Mouse (Mus musculus): ENCODE measurements at regions not wholly inside any gene's neighbourhood (a gene's known extent, or its start where the extent isn't known, plus 50 kb on each side); places are given as distances from the start of the nearest gene placed in this dataset.

GRCm38 (mm10) chr9:101424974-101425670, 173.5 kb upstream of the Ppp2r3a start:
- TF ChIP-seq CTCF (conservative IDR thresholded peaks at IDR 0.05; ENCODE audit: insufficient read depth, insufficient read length, low read depth, low read length) (no peak), POLR2A (IDR thresholded peaks at IDR 0.05; ENCODE audit: low read depth, low read length) (no peak)
- Histone ChIP-seq H3K4me3 (ENCODE audit: insufficient read depth, low read depth, low read length) (no peak overlapping the region), H3K27me3 (replicated peaks; ENCODE audit: control insufficient read depth, insufficient read depth, low read length) (no peaks in the 10 kb centered on the region), H3K27ac (ENCODE audit: insufficient read depth, low read depth, low read length) (no peak overlapping the region), H3K36me3 (ENCODE audit: control insufficient read depth, insufficient read depth, low read length) (no peaks in the 10 kb centered on the region), H3K4me1 (ENCODE audit: control insufficient read depth, insufficient read depth, low read length) (no peaks in the 10 kb centered on the region)
- no peak for DNase-seq
- 69% methylated on average over 12 of the region's 12 CpGs for WGBS

GRCm38 (mm10) chr9:101423041-101423440, 171.4 kb upstream of the Ppp2r3a start:
- Histone ChIP-seq H3K27ac (ENCODE audit: insufficient read depth, low read depth, low read length) (no peak overlapping the region), H3K4me3 (ENCODE audit: insufficient read depth, low read depth, low read length) (no peak overlapping the region), H3K36me3 (ENCODE audit: control insufficient read depth, insufficient read depth, low read length) (no peaks in the 10 kb centered on the region), H3K4me1 (ENCODE audit: control insufficient read depth, insufficient read depth, low read length) (no peaks in the 10 kb centered on the region), H3K27me3 (replicated peaks; ENCODE audit: control insufficient read depth, insufficient read depth, low read length) (no peaks in the 10 kb centered on the region)
- DNase-seq = no peak
- 59% methylated on average over 5 of the region's 5 CpGs for WGBS
- TF ChIP-seq CTCF (conservative IDR thresholded peaks at IDR 0.05; ENCODE audit: insufficient read depth, insufficient read length, low read depth, low read length) = no peak
- TF ChIP-seq POLR2A (IDR thresholded peaks at IDR 0.05; ENCODE audit: low read depth, low read length) = no peak

- WGBS = 62% methylated on average over 11 of the region's 11 CpGs
- Histone ChIP-seq H3K36me3 (ENCODE audit: control insufficient read depth, insufficient read depth, low read length) (no peaks in the 10 kb centered on the region), H3K27me3 (replicated peaks; ENCODE audit: control insufficient read depth, insufficient read depth, low read length) (no peaks in the 10 kb centered on the region), H3K27ac (ENCODE audit: insufficient read depth, low read depth, low read length) (no peak overlapping the region), H3K4me1 (ENCODE audit: control insufficient read depth, insufficient read depth, low read length) (no peaks in the 10 kb centered on the region), H3K4me3 (ENCODE audit: insufficient read depth, low read depth, low read length) (no peak overlapping the region)
- TF ChIP-seq CTCF (conservative IDR thresholded peaks at IDR 0.05; ENCODE audit: insufficient read depth, insufficient read length, low read depth, low read length) = no peak
- TF ChIP-seq POLR2A (IDR thresholded peaks at IDR 0.05; ENCODE audit: low read depth, low read length) = no peak
- no peak for DNase-seq
Observed at GRCm38 (mm10) chr9:101422006-101422405, 170.4 kb upstream of the Ppp2r3a start.

- TF ChIP-seq POLR2A (IDR thresholded peaks at IDR 0.05; ENCODE audit: low read depth, low read length) (no peak), CTCF (conservative IDR thresholded peaks at IDR 0.05; ENCODE audit: insufficient read depth, insufficient read length, low read depth, low read length) (no peak)
- 91% methylated on average over 7 of the region's 7 CpGs for WGBS
- DNase-seq = no peak
Observed at GRCm38 (mm10) chr9:101421136-101421535, 169.5 kb upstream of the Ppp2r3a start.

GRCm38 (mm10) chr9:101420181-101420580, 168.6 kb upstream of the Ppp2r3a start:
- no peaks in the 10 kb centered on the region for H3K27me3 ChIP-seq (replicated peaks; ENCODE audit: control insufficient read depth, insufficient read depth, low read length)
- no peak for DNase-seq
- no peak overlapping the region for H3K27ac ChIP-seq (ENCODE audit: insufficient read depth, low read depth, low read length)
- no peaks in the 10 kb centered on the region for H3K4me1 ChIP-seq (ENCODE audit: control insufficient read depth, insufficient read depth, low read length)
- H3K4me3 ChIP-seq (ENCODE audit: insufficient read depth, low read depth, low read length) = no peak overlapping the region
- TF ChIP-seq CTCF (conservative IDR thresholded peaks at IDR 0.05; ENCODE audit: insufficient read depth, insufficient read length, low read depth, low read length) = no peak
- TF ChIP-seq POLR2A (IDR thresholded peaks at IDR 0.05; ENCODE audit: low read depth, low read length) = no peak
- 90% methylated on average over 4 of the region's 4 CpGs for WGBS
- no peaks in the 10 kb centered on the region for H3K36me3 ChIP-seq (ENCODE audit: control insufficient read depth, insufficient read depth, low read length)

More at GRCm38 (mm10) chr9:101421136-101421535, 169.5 kb upstream of the Ppp2r3a start:
- Histone ChIP-seq H3K4me1 (ENCODE audit: control insufficient read depth, insufficient read depth, low read length) (no peaks in the 10 kb centered on the region), H3K36me3 (ENCODE audit: control insufficient read depth, insufficient read depth, low read length) (no peaks in the 10 kb centered on the region), H3K4me3 (ENCODE audit: insufficient read depth, low read depth, low read length) (no peak overlapping the region), H3K27me3 (replicated peaks; ENCODE audit: control insufficient read depth, insufficient read depth, low read length) (no peaks in the 10 kb centered on the region), H3K27ac (ENCODE audit: insufficient read depth, low read depth, low read length) (no peak overlapping the region)

GRCm38 (mm10) chr9:101417660-101418059, 166.1 kb upstream of the Ppp2r3a start:
- no peak overlapping the region for H3K27ac ChIP-seq (ENCODE audit: insufficient read depth, low read depth, low read length)

GRCm38 (mm10) chr9:101416321-101416720, 164.7 kb upstream of the Ppp2r3a start:
- no peaks in the 10 kb centered on the region for H3K36me3 ChIP-seq (ENCODE audit: control insufficient read depth, insufficient read depth, low read length)
- TF ChIP-seq CTCF (conservative IDR thresholded peaks at IDR 0.05; ENCODE audit: insufficient read depth, insufficient read length, low read depth, low read length) (no peak), POLR2A (IDR thresholded peaks at IDR 0.05; ENCODE audit: low read depth, low read length) (no peak)
- H3K27me3 ChIP-seq (replicated peaks; ENCODE audit: control insufficient read depth, insufficient read depth, low read length) = no peaks in the 10 kb centered on the region; the same call in 1 of the 2 replicates
- no peak overlapping the region for H3K4me3 ChIP-seq (ENCODE audit: insufficient read depth, low read depth, low read length)
- H3K4me1 ChIP-seq (ENCODE audit: control insufficient read depth, insufficient read depth, low read length) = no peaks in the 10 kb centered on the region
- no peak overlapping the region for H3K27ac ChIP-seq (ENCODE audit: insufficient read depth, low read depth, low read length)
- DNase-seq = no peak
- 95% methylated on average over 6 of the region's 6 CpGs for WGBS

More at GRCm38 (mm10) chr9:101417660-101418059, 166.1 kb upstream of the Ppp2r3a start:
- no peak for DNase-seq
- TF ChIP-seq POLR2A (IDR thresholded peaks at IDR 0.05; ENCODE audit: low read depth, low read length) (no peak), CTCF (conservative IDR thresholded peaks at IDR 0.05; ENCODE audit: insufficient read depth, insufficient read length, low read depth, low read length) (no peak)
- Histone ChIP-seq H3K4me1 (ENCODE audit: control insufficient read depth, insufficient read depth, low read length) (no peaks in the 10 kb centered on the region), H3K36me3 (ENCODE audit: control insufficient read depth, insufficient read depth, low read length) (no peaks in the 10 kb centered on the region), H3K4me3 (ENCODE audit: insufficient read depth, low read depth, low read length) (no peak overlapping the region), H3K27me3 (replicated peaks; ENCODE audit: control insufficient read depth, insufficient read depth, low read length) (no peaks in the 10 kb centered on the region)
- 90% methylated on average over 2 of the region's 2 CpGs for WGBS
